Mouse (Mus musculus): ENCODE results near the gene Hnrnpab. TPM values are rescaled to one million over a fixed set of nuclear protein-coding genes. Genes with fewer than 3 reads are reported as not detected.

The Hnrnpab gene
- 714 and 750 TPM in 2 replicates for polyA plus RNA-seq (2016; fragmentation: Nextera tagmentation; extraction: Ambion mirVana)

DNA sequence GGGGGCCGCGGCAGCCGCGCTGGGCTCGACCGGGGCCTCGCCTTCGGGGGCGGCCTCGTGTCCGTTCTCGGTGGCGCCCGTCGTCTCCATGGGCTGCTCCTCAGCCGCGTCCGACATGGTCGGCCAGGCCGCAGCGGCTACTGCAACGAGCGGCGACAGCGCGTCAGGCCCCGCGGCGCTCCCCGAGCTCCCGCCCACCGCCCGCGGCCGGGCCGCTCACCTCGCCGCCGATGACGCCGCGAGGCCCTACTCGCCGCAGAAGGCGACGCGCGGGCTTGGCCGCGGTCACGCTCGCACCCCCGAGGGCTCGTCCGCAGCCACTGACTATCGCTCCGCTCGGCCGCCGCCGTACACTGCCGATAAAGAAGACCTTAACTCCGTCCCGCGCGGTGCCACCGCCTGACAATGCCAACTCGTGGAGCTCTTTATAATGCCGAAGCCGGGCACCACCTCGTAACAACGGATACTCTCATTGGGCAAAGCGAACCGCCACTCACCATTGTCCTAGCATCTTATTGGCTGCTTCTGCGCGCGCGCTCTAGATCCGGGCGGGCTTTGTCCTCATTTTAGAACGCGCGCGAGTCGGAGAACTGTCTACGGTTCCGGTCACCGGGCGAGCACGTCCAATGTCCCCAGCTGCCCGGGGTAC is at the start of gene Hnrnpab:
Hnrnpab (minus strand) TSS at position 401 of the 649 bp plus-strand sequence.
- Histone ChIP-seq H3K27ac (peak within 1 kb of the TSS; percentile 96), H3K4me1 (peaks cover 33% of the 10 kb centered on the region), H3K9ac (peak within 1 kb of the TSS; percentile 100), H3K4me2 (replicated peaks) (peak within 1 kb of the TSS; percentile 90), H3K27me3 (no peaks in the 10 kb centered on the region; the same call in 1 of the 2 replicates), H3K9me3 (no peaks in the 10 kb centered on the region), H3K4me3 (peak within 1 kb of the TSS; percentile 99), H3K36me3 (peaks cover 36% of the 10 kb centered on the region)
- WGBS: under 1% methylated on average over 78 of the region's 91 CpGs
- peak; percentile 87 for ATAC-seq (ENCODE audit: insufficient number of reproducible peaks, insufficient read depth, low FRiP score, low TSS enrichment)

DNA sequence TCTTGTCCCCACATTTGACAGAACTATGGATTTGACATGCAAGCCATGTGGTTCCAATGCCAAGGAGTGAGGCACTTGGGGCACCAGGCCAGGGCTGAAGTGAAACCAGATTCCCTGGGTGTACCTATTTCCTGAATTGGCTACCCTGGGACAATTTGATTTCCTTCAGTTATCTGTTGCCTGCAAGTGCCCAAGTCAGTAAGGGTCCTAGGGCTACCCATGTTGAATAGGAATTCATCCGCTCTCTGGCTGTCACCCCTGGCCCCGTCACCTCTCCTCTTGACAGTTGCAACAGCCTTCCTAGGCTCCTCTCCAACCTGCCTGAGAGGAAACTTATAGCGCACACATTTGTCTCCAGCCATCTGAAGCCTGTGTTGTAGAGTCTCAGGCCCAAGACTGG is 48.2 kb upstream of the Hnrnpab start:
- peaks cover 6% of the 10 kb centered on the region; the same call in 1 of the 2 replicates for H3K27me3 ChIP-seq
- H3K4me1 ChIP-seq: peaks cover 22% of the 10 kb centered on the region
- H3K36me3 ChIP-seq: no peaks in the 10 kb centered on the region
- no peaks in the 10 kb centered on the region for H3K9me3 ChIP-seq
- H3K27ac ChIP-seq: no peak overlapping the region
- no peak overlapping the region for H3K4me3 ChIP-seq
- ATAC-seq (ENCODE audit: insufficient number of reproducible peaks, insufficient read depth, low FRiP score, low TSS enrichment): no peak
- H3K4me2 ChIP-seq (replicated peaks): no peak overlapping the region
- 85% methylated on average over 3 of the region's 3 CpGs for WGBS
- no peak overlapping the region for H3K9ac ChIP-seq

DNA sequence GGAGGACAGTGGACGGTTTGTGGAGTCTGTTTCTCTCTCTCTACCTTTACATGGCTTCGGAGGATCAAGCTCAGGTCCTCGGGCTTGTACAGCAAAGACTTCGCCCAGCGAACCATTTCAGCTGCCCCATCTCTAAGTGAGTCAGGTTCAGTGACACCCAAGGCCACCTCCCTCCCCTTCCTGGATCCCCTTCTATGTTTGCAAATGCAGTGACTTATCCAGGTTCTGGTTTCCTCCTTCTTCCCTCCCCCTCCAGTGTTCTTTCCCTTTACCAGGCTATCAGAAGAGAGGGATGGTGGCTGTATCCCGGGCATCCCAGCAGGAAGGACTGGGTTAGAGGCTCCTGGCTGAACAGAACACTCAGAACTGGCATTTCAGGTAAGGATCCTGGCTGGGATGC is 47.1 kb upstream of the Hnrnpab start:
- no peaks in the 10 kb centered on the region for H3K36me3 ChIP-seq
- H3K4me2 ChIP-seq (replicated peaks): no peak overlapping the region
- WGBS: 85% methylated on average over 6 of the region's 6 CpGs
- peaks cover 6% of the 10 kb centered on the region; the same call in 1 of the 2 replicates for H3K27me3 ChIP-seq
- ATAC-seq (ENCODE audit: insufficient number of reproducible peaks, insufficient read depth, low FRiP score, low TSS enrichment): no peak
- no peak overlapping the region for H3K27ac ChIP-seq
- peaks cover 27% of the 10 kb centered on the region for H3K4me1 ChIP-seq
- H3K9me3 ChIP-seq: no peaks in the 10 kb centered on the region
- no peak overlapping the region for H3K4me3 ChIP-seq
- H3K9ac ChIP-seq: no peak overlapping the region

- Histone ChIP-seq H3K4me3 (no peak overlapping the region), H3K4me2 (replicated peaks) (no peak overlapping the region), H3K36me3 (no peaks in the 10 kb centered on the region), H3K4me1 (peaks cover 24% of the 10 kb centered on the region), H3K9me3 (no peaks in the 10 kb centered on the region), H3K27me3 (peaks cover 6% of the 10 kb centered on the region; the same call in 1 of the 2 replicates), H3K9ac (no peak overlapping the region), H3K27ac (no peak overlapping the region)
- ATAC-seq (ENCODE audit: insufficient number of reproducible peaks, insufficient read depth, low FRiP score, low TSS enrichment): no peak
- WGBS: 88% methylated on average over 4 of the region's 4 CpGs
Measured at GRCm38 (mm10) chr11:51652889-51653418, 46.3 kb upstream of the Hnrnpab start.

DNA sequence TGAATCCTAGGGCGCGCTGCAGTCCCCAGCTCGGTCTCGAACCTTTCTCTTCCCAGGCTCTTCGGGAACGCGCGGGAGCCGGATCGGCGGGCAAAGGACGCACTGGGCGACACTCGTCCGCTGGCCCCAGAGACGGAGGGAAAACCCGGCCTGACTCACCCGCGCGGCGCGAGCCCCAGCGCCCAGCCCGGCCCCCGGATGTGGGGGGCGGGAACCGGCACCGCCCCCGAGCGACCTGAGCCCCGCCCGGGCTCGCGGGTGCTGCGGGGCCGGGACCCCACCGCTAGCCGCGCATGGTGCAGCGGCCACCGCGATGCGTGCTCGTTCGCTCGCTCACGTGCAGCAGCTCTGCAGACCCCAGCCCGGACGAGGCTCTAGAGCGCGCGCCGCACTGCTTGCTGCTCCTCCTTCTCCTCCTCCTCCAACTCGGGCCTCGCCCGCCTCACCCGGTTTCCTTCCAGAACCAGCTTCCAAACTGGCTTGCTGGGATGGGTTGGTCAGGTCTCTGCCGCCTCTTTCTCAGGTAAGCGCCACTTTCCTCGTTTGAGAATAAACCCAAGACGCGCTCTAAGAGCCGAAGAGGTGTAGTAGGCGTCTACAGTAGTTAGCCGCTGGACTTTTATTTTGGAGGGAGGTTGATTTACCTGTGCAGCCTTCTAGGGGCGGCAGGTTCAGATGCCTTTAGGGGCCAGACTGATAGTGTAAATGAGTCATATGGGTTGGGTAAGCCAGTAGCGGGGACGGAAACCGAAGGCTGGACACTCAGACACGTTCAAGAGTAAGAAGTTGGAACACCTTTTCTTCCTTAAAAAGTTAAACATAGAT is 44.3 kb upstream of the Hnrnpab start, which contains the start of the genes N4bp3 and D930048N14Rik:
N4bp3 (minus strand) TSS at position 152 of the 825 bp plus-strand sequence.
D930048N14Rik (plus strand) TSS at position 264 of the 825 bp plus-strand sequence.
- WGBS: under 1% methylated on average over 68 of the region's 70 CpGs
- Histone ChIP-seq H3K4me3 (peak within 1 kb of the TSS; percentile 52), H3K27ac (peak within 1 kb of the TSS; percentile 57), H3K4me1 (peaks cover 23% of the 10 kb centered on the region), H3K9me3 (no peaks in the 10 kb centered on the region), H3K9ac (peak within 1 kb of the TSS; percentile 71), H3K4me2 (replicated peaks) (peak within 1 kb of the TSS; percentile 93), H3K27me3 (peaks cover 6% of the 10 kb centered on the region; the same call in 1 of the 2 replicates), H3K36me3 (no peaks in the 10 kb centered on the region)
- ATAC-seq (ENCODE audit: insufficient number of reproducible peaks, insufficient read depth, low FRiP score, low TSS enrichment): no peak

GRCm38 (mm10) chr11:51650261-51650660 is 43.6 kb upstream of the Hnrnpab start:
- H3K27me3 ChIP-seq: peaks cover 6% of the 10 kb centered on the region; the same call in 1 of the 2 replicates
- peak overlapping the region; percentile 26; the same call in 1 of the 2 replicates for H3K27ac ChIP-seq
- H3K36me3 ChIP-seq: no peaks in the 10 kb centered on the region
- no peak for ATAC-seq (ENCODE audit: insufficient number of reproducible peaks, insufficient read depth, low FRiP score, low TSS enrichment)
- H3K4me2 ChIP-seq (replicated peaks): peak overlapping the region; percentile 93
- H3K9ac ChIP-seq: peak overlapping the region; percentile 71
- no peaks in the 10 kb centered on the region for H3K9me3 ChIP-seq
- 1% methylated on average over 30 of the region's 30 CpGs for WGBS
- H3K4me1 ChIP-seq: peaks cover 23% of the 10 kb centered on the region
- H3K4me3 ChIP-seq: peak overlapping the region; percentile 52

- Histone ChIP-seq H3K27me3 (peaks cover 6% of the 10 kb centered on the region; the same call in 1 of the 2 replicates), H3K4me3 (peak overlapping the region; percentile 52), H3K4me2 (replicated peaks) (peak overlapping the region; percentile 93), H3K27ac (0 out of 2 replicates have a peak overlapping the region, but pooled peaks have one; percentile 26), H3K4me1 (peaks cover 23% of the 10 kb centered on the region), H3K9me3 (no peaks in the 10 kb centered on the region), H3K36me3 (no peaks in the 10 kb centered on the region), H3K9ac (peak overlapping the region; percentile 71)
- 4% methylated on average over 7 of the region's 7 CpGs for WGBS
- no peak for ATAC-seq (ENCODE audit: insufficient number of reproducible peaks, insufficient read depth, low FRiP score, low TSS enrichment)
Measured at GRCm38 (mm10) chr11:51649889-51650199, 43.2 kb upstream of the Hnrnpab start.

DNA sequence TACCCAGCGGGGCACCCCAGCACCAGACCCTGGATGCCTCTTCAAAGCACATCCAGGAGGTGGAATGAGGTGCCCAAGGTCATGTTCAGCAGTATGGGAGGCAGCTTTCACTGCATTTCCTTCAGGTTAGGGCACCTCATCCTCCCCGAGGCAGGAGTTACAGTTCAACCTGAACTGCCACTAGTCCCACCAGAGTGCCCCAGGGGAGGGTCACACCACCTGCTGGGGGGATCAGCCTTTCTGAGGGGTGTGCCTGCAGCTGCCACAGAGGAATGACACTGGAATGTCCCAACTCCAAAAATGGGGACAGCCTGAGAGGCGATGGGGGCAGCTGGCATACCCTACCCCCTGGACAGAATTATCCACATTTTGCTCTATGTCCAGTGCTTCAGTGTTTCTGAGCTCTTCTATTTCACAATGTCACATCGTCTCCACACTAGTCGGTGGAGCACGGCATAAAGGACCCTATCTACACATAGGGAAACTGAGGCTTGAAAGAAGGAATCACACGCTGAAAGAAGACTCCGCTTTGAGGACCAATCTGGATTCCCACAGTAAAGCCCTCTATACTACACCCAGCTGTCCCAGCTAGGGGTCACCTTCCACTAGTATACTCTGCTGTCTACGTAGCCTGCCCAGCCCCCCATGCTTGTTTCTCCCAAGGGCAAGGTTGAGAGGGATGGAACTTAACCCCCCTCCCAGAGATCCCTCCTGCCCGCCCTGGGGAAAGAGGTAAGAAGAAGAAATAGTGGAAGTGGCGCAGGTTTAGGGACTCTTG is 42.7 kb upstream of the Hnrnpab start:
- no peaks in the 10 kb centered on the region for H3K36me3 ChIP-seq
- H3K9ac ChIP-seq: peak overlapping the region; percentile 71
- peak overlapping the region; percentile 51; the same call in 1 of the 2 replicates for H3K27ac ChIP-seq
- ATAC-seq (ENCODE audit: insufficient number of reproducible peaks, insufficient read depth, low FRiP score, low TSS enrichment): no peak
- H3K27me3 ChIP-seq: peaks cover 6% of the 10 kb centered on the region; the same call in 1 of the 2 replicates
- peak overlapping the region; percentile 52 for H3K4me3 ChIP-seq
- H3K4me1 ChIP-seq: peaks cover 23% of the 10 kb centered on the region
- H3K9me3 ChIP-seq: no peaks in the 10 kb centered on the region
- H3K4me2 ChIP-seq (replicated peaks): peak overlapping the region; percentile 93
- 25% methylated on average over 11 of the region's 11 CpGs for WGBS

DNA sequence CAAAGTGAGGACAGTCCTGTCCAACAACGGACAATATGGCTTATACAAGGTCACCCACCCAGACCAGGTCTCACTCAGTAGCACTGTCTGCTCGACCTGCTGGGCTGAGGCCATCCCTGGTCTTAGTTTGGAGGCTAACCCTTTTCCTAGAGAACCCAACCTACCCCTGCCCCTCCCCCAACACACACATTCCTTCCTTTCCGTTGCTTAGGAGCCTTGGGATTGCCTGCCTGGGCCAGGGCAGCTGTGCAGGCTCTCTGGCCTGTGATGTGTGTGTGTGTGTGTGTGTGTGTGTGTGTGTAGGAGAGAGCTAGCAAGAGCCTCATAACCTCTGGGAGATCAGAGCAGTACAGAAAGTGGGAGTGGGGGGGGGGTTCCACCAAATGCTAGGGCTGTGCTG is 41.9 kb upstream of the Hnrnpab start:
- Histone ChIP-seq H3K4me3 (peak overlapping the region; percentile 12; the same call in 1 of the 2 replicates), H3K4me1 (peaks cover 23% of the 10 kb centered on the region), H3K27ac (peak overlapping the region; percentile 51; the same call in 1 of the 2 replicates), H3K9ac (0 out of 2 replicates have a peak overlapping the region, but pooled peaks have one; percentile 21), H3K27me3 (peaks cover 6% of the 10 kb centered on the region; the same call in 1 of the 2 replicates), H3K9me3 (no peaks in the 10 kb centered on the region), H3K4me2 (replicated peaks) (peak overlapping the region; percentile 93), H3K36me3 (peaks cover 3% of the 10 kb centered on the region; the same call in 1 of the 2 replicates)
- ATAC-seq (ENCODE audit: insufficient number of reproducible peaks, insufficient read depth, low FRiP score, low TSS enrichment): 0 out of 2 replicates have a peak, but pooled peaks have one; percentile 32
- 18% methylated on average over 3 of the region's 3 CpGs for WGBS

- Histone ChIP-seq H3K4me3 (no peak overlapping the region), H3K27ac (peak overlapping the region; percentile 55), H3K4me1 (peaks cover 23% of the 10 kb centered on the region), H3K4me2 (replicated peaks) (no peak overlapping the region), H3K9ac (no peak overlapping the region), H3K36me3 (peaks cover 14% of the 10 kb centered on the region), H3K27me3 (peaks cover 6% of the 10 kb centered on the region; the same call in 1 of the 2 replicates), H3K9me3 (no peaks in the 10 kb centered on the region)
- no peak for ATAC-seq (ENCODE audit: insufficient number of reproducible peaks, insufficient read depth, low FRiP score, low TSS enrichment)
- WGBS: 70% methylated on average over 15 of the region's 15 CpGs
Measured at GRCm38 (mm10) chr11:51646751-51647667, 40.4 kb upstream of the Hnrnpab start.
